Mouse (Mus musculus): ENCODE measurements around the gene Slc16a14. TPM values are rescaled to one million over a fixed set of nuclear protein-coding genes. Genes with fewer than 3 reads are reported as not detected.

Slc16a14 gene
- polyA plus RNA-seq, 1 experiment from 2014 or later, result 0.09 TPM

DNA sequence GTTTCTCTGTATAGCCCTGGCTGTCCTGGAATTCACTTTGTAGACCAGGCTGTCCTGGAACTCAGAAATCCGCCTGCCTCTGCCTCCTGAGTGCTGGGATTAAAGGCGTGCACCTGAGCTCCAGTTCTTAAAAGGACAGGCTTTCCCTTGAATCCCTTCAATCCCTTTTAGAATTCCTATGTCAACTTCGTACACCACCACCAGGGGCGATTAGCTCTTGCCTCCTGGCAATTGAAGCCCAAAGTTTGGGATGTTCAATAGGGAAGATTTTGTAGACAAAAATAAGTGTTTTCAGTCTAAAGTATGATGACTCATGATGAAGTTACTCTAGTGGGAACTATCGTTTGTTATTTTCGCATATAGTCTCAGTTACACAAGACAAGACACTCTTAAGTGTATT, 37.6 kb downstream of the Slc16a14 start:
- no peaks in the 10 kb centered on the region for H3K4me1 ChIP-seq (ENCODE audit: control insufficient read depth, insufficient read depth, low read length)
- no peaks in the 10 kb centered on the region for H3K27me3 ChIP-seq (ENCODE audit: control insufficient read depth, insufficient read depth, low read length)
- H3K9ac ChIP-seq (ENCODE audit: low read depth, low read length), result no peak overlapping the region
- no peak overlapping the region for H3K4me3 ChIP-seq (ENCODE audit: low read depth, low read length)
- ATAC-seq (replicated peaks; ENCODE audit: insufficient number of reproducible peaks, low FRiP score, low TSS enrichment), result no peak
- H3K36me3 ChIP-seq (ENCODE audit: control insufficient read depth, insufficient read depth, low read length), result no peaks in the 10 kb centered on the region
- H3K4me2 ChIP-seq, result no peak overlapping the region
- H3K27ac ChIP-seq (ENCODE audit: low read depth, low read length), result no peak overlapping the region
- 71% methylated on average over 6 of the region's 6 CpGs for WGBS (ENCODE audit: insufficient replicate concordance)
- H3K9me3 ChIP-seq (replicated peaks; ENCODE audit: control insufficient read depth, low read length), result no peaks in the 10 kb centered on the region

DNA sequence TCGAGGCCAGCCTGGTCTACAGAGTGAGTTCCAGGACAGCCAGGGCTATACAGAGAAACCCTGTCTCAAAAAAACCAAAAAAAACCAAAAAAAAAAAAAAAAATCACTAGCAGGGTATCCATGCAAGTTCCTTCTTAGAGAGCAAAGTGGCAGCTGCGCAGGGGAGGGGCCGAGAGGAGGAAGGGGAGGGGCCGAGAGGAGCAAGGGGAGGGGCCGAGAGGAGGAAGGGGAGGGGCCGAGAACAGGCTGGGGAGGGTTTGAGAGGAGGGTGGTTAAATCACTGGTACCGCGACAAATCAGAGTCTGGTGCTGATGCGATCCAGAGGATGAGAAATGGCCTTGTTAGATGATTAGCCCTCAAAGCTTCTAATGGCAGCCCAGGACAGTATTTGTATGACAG, 43.2 kb downstream of the Slc16a14 start:
- no peak for ATAC-seq (replicated peaks; ENCODE audit: insufficient number of reproducible peaks, low FRiP score, low TSS enrichment)

DNA sequence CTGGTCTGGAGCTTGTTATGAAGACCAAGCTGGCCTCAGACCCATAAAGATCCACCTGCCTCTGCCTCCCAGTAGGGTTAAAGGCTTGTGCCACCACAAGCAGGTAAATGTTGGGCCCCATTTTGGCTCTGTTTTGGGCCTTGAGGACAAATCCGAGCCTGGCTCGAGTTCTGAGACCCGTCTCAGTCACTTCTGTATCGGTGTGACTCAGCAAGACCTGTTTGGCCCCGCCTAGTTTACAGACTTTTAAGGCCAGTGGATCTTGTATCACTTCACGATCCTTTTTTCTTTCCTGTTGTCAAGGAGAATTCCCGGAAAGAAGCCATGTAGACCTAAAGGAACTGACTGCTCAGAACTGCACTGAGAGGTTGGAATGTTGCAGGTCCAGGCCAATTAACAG, 44.4 kb downstream of the Slc16a14 start:
- H3K9ac ChIP-seq (ENCODE audit: low read depth, low read length), result no peak overlapping the region
- no peaks in the 10 kb centered on the region for H3K36me3 ChIP-seq (ENCODE audit: control insufficient read depth, insufficient read depth, low read length)
- 67% methylated on average over 7 of the region's 7 CpGs for WGBS (ENCODE audit: insufficient replicate concordance)
- no peak for ATAC-seq (replicated peaks; ENCODE audit: insufficient number of reproducible peaks, low FRiP score, low TSS enrichment)
- H3K27me3 ChIP-seq (ENCODE audit: control insufficient read depth, insufficient read depth, low read length), result no peaks in the 10 kb centered on the region
- H3K27ac ChIP-seq (ENCODE audit: low read depth, low read length), result no peak overlapping the region
- no peaks in the 10 kb centered on the region for H3K9me3 ChIP-seq (replicated peaks; ENCODE audit: control insufficient read depth, low read length)
- no peak overlapping the region for H3K4me3 ChIP-seq (ENCODE audit: low read depth, low read length)
- H3K4me2 ChIP-seq, result no peak overlapping the region
- no peaks in the 10 kb centered on the region for H3K4me1 ChIP-seq (ENCODE audit: control insufficient read depth, insufficient read depth, low read length)

More for the DNA sequence above, 43.2 kb downstream of the Slc16a14 start:
- Histone ChIP-seq H3K4me1 (ENCODE audit: control insufficient read depth, insufficient read depth, low read length) (no peaks in the 10 kb centered on the region), H3K27me3 (ENCODE audit: control insufficient read depth, insufficient read depth, low read length) (no peaks in the 10 kb centered on the region), H3K36me3 (ENCODE audit: control insufficient read depth, insufficient read depth, low read length) (no peaks in the 10 kb centered on the region), H3K27ac (ENCODE audit: low read depth, low read length) (no peak overlapping the region), H3K4me3 (ENCODE audit: low read depth, low read length) (no peak overlapping the region), H3K9ac (ENCODE audit: low read depth, low read length) (no peak overlapping the region), H3K4me2 (no peak overlapping the region), H3K9me3 (replicated peaks; ENCODE audit: control insufficient read depth, low read length) (no peaks in the 10 kb centered on the region)
- 86% methylated on average over 8 of the region's 9 CpGs for WGBS (ENCODE audit: insufficient replicate concordance)

DNA sequence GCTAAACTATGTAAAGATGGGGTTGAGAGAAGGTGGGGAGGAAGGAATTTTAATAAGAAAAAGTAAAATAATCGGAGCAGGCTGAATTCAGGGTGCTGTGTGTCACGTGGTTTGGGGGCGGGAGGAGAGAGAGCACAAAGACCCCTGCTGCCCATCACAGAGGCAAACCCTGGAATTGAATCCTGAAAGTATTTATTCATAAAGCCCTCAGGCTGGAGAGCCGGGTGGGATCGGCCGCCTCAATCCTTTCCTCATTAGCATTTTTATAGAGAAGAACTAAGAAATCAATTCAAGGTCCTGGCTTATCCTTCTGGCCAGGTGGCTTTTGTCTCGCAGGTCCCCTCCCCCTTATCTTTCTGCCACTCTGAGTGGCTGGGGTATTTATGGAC, 44.9 kb downstream of the Slc16a14 start:
- no peak overlapping the region for H3K27ac ChIP-seq (ENCODE audit: low read depth, low read length)
- H3K4me1 ChIP-seq (ENCODE audit: control insufficient read depth, insufficient read depth, low read length), result no peaks in the 10 kb centered on the region
- H3K4me2 ChIP-seq, result no peak overlapping the region
- H3K9me3 ChIP-seq (replicated peaks; ENCODE audit: control insufficient read depth, low read length), result no peaks in the 10 kb centered on the region
- no peak for ATAC-seq (replicated peaks; ENCODE audit: insufficient number of reproducible peaks, low FRiP score, low TSS enrichment)
- no peaks in the 10 kb centered on the region for H3K27me3 ChIP-seq (ENCODE audit: control insufficient read depth, insufficient read depth, low read length)
- H3K9ac ChIP-seq (ENCODE audit: low read depth, low read length), result no peak overlapping the region
- no peaks in the 10 kb centered on the region for H3K36me3 ChIP-seq (ENCODE audit: control insufficient read depth, insufficient read depth, low read length)
- H3K4me3 ChIP-seq (ENCODE audit: low read depth, low read length), result no peak overlapping the region
- WGBS (ENCODE audit: insufficient replicate concordance), result 38% methylated on average over 7 of the region's 7 CpGs

DNA sequence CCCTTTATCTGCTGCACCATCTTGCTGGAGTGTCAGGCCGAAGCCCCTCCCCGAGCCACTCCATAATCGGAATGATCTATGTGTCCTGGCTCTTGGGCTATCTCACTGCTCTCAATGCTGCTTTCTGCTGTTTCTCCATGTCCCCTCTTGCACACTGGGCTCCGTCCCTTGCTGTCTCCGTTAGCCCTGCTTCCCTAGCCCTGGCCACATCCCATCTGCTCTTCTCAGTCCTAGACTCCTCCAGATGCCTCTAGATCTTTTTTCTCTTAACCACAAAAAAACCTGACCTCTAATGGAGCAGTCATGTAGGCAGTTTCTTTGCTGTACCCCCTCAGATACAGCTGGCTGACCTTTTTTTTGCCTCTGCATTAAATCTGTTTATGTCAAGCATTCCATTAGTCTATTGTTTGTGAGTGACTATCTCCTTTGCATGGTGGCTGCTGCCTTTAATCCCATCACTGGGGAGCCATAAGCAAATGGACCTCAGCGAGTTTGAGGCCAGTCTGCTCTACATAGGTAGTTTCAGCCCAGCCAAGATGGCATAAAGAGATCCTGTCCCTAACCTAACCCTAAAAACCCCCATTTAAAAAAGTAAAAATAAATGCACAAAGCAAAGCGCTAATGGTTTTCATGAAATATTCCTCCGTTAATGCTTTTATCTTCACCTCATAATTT, 45.5 kb downstream of the Slc16a14 start:
- no peaks in the 10 kb centered on the region for H3K9me3 ChIP-seq (replicated peaks; ENCODE audit: control insufficient read depth, low read length)
- no peak overlapping the region for H3K4me3 ChIP-seq (ENCODE audit: low read depth, low read length)
- no peaks in the 10 kb centered on the region for H3K4me1 ChIP-seq (ENCODE audit: control insufficient read depth, insufficient read depth, low read length)
- no peak overlapping the region for H3K27ac ChIP-seq (ENCODE audit: low read depth, low read length)
- no peak overlapping the region for H3K9ac ChIP-seq (ENCODE audit: low read depth, low read length)
- WGBS (ENCODE audit: insufficient replicate concordance), result 52% methylated on average over 8 of the region's 8 CpGs
- no peak for ATAC-seq (replicated peaks; ENCODE audit: insufficient number of reproducible peaks, low FRiP score, low TSS enrichment)
- H3K27me3 ChIP-seq (ENCODE audit: control insufficient read depth, insufficient read depth, low read length), result no peaks in the 10 kb centered on the region
- H3K4me2 ChIP-seq, result no peak overlapping the region
- H3K36me3 ChIP-seq (ENCODE audit: control insufficient read depth, insufficient read depth, low read length), result no peaks in the 10 kb centered on the region

DNA sequence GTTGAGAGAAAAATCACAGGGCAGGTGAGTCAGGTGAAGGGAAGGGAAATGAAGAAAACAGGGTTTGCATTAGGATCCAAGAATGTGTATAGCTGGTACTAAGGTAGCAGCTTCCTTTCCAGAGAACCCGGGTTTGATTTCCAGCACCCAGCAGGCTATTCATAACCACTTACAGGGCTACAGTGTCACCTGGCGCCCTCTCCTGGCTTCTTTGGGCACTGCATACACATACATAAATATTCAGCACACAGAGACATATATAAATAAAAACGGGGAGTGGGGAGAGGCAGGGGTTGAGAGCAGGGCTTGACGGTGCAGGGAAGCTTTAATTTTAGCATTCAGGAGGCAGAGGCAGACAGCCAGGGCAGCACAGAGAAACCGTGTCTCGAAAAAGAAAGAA, 49.0 kb downstream of the Slc16a14 start:
- ATAC-seq (replicated peaks; ENCODE audit: insufficient number of reproducible peaks, low FRiP score, low TSS enrichment), result no peak
- Histone ChIP-seq H3K4me2 (no peak overlapping the region), H3K9me3 (replicated peaks; ENCODE audit: control insufficient read depth, low read length) (no peaks in the 10 kb centered on the region), H3K4me1 (ENCODE audit: control insufficient read depth, insufficient read depth, low read length) (no peaks in the 10 kb centered on the region), H3K9ac (ENCODE audit: low read depth, low read length) (no peak overlapping the region), H3K27me3 (ENCODE audit: control insufficient read depth, insufficient read depth, low read length) (no peaks in the 10 kb centered on the region), H3K36me3 (ENCODE audit: control insufficient read depth, insufficient read depth, low read length) (no peaks in the 10 kb centered on the region), H3K27ac (ENCODE audit: low read depth, low read length) (no peak overlapping the region), H3K4me3 (ENCODE audit: low read depth, low read length) (no peak overlapping the region)
- WGBS (ENCODE audit: insufficient replicate concordance), result 83% methylated on average over 6 of the region's 6 CpGs

DNA sequence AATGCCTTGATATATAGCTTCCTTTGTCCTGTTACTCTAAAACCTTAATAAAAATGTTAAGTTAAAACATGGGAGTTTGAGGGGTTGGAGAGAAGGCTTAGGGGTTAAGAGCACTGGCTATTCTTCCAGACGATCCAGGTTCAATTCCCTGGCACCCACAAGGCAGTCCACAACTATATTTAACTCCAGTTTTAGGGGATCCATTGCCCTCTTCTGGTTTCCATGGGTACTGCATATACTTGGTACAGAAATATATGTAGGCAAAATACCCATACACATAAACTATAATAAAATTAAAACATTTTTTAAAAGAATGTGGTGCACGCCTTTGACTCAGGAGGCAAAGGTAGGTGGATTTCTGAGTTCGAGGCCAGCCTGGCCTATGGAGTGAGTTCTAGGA, 49.8 kb downstream of the Slc16a14 start:
- Histone ChIP-seq H3K4me1 (ENCODE audit: control insufficient read depth, insufficient read depth, low read length) (no peaks in the 10 kb centered on the region), H3K27me3 (ENCODE audit: control insufficient read depth, insufficient read depth, low read length) (no peaks in the 10 kb centered on the region), H3K4me2 (no peak overlapping the region), H3K9ac (ENCODE audit: low read depth, low read length) (no peak overlapping the region), H3K4me3 (ENCODE audit: low read depth, low read length) (no peak overlapping the region), H3K27ac (ENCODE audit: low read depth, low read length) (no peak overlapping the region), H3K9me3 (replicated peaks; ENCODE audit: control insufficient read depth, low read length) (no peaks in the 10 kb centered on the region), H3K36me3 (ENCODE audit: control insufficient read depth, insufficient read depth, low read length) (no peaks in the 10 kb centered on the region)
- ATAC-seq (replicated peaks; ENCODE audit: insufficient number of reproducible peaks, low FRiP score, low TSS enrichment), result no peak
- 68% methylated on average over 3 of the region's 3 CpGs for WGBS (ENCODE audit: insufficient replicate concordance)

DNA sequence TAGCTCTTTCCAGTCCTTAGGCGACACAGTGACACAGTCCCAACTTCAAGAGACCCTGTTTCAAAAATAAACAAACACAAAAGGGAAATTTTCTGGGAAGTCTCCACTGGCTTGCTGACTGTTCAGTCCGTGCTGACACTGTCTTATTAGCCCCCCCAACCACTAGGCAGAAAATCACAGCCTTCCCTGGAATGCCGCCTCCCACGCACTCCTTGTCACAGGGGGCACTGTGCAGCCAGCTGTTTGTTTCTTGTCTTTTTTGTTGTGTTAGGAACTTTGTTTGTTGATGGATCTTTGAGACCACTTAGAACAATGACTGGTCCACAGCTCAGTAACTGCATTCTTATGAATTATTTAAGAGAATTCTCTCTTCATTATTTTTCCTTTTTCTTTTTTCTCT, 51.0 kb downstream of the Slc16a14 start:
- 66% methylated on average over 4 of the region's 4 CpGs for WGBS (ENCODE audit: insufficient replicate concordance)
- Histone ChIP-seq H3K9me3 (replicated peaks; ENCODE audit: control insufficient read depth, low read length) (no peaks in the 10 kb centered on the region), H3K36me3 (ENCODE audit: control insufficient read depth, insufficient read depth, low read length) (no peaks in the 10 kb centered on the region), H3K4me3 (ENCODE audit: low read depth, low read length) (no peak overlapping the region), H3K4me1 (ENCODE audit: control insufficient read depth, insufficient read depth, low read length) (no peaks in the 10 kb centered on the region), H3K4me2 (no peak overlapping the region), H3K27ac (ENCODE audit: low read depth, low read length) (no peak overlapping the region), H3K27me3 (ENCODE audit: control insufficient read depth, insufficient read depth, low read length) (no peaks in the 10 kb centered on the region), H3K9ac (ENCODE audit: low read depth, low read length) (no peak overlapping the region)
- ATAC-seq (replicated peaks; ENCODE audit: insufficient number of reproducible peaks, low FRiP score, low TSS enrichment), result no peak

DNA sequence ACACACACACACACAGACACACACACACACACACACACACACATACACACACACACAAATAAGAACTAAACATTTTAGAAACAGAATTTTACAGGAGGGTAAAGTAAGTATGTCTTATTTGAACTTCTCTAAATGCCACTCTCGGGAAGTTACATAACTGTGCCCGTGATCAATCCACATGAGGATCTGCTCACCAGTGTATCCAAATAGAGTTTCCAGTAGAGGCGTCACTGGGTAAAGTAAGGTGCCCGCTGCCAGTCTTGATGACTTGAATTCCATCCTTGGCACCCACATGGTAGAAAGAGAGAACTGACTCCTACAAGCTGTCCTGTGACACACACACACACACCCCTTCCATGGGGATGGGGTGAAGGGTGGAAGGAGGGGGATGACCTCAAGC, 52.0 kb downstream of the Slc16a14 start:
- no peaks in the 10 kb centered on the region for H3K9me3 ChIP-seq (replicated peaks; ENCODE audit: control insufficient read depth, low read length)
- no peak overlapping the region for H3K27ac ChIP-seq (ENCODE audit: low read depth, low read length)
- ATAC-seq (replicated peaks; ENCODE audit: insufficient number of reproducible peaks, low FRiP score, low TSS enrichment), result no peak
- H3K4me1 ChIP-seq (ENCODE audit: control insufficient read depth, insufficient read depth, low read length), result no peaks in the 10 kb centered on the region
- no peak overlapping the region for H3K4me2 ChIP-seq
- H3K9ac ChIP-seq (ENCODE audit: low read depth, low read length), result no peak overlapping the region
- H3K36me3 ChIP-seq (ENCODE audit: control insufficient read depth, insufficient read depth, low read length), result no peaks in the 10 kb centered on the region
- H3K4me3 ChIP-seq (ENCODE audit: low read depth, low read length), result no peak overlapping the region
- H3K27me3 ChIP-seq (ENCODE audit: control insufficient read depth, insufficient read depth, low read length), result no peaks in the 10 kb centered on the region
- 83% methylated on average over 4 of the region's 4 CpGs for WGBS (ENCODE audit: insufficient replicate concordance)

Data from heart, embryonic 11.5 days (tissue).